ENCODE assay signal across 9 mouse cellular contexts in genomic region chr6:141488619-141489018, GRCm38 (mm10). TPM values are rescaled to one million over a fixed set of nuclear protein-coding genes. Genes with fewer than 3 reads are reported as not detected.
DNase-seq lines count a peak whose midpoint lies in the region; ATAC-seq and TF ChIP-seq lines count a peak whose summit lies in the region.
"Had no signal": no experiment of that assay in that cellular context is flagged by ENCODE, and none has a peak within 500 bp of the region (broad histone marks: within the 10 kb centered on the region; RNA-seq: fewer than 3 reads in every experiment).

No protein-coding gene starts in this region.

- H3K4me1 ChIP-seq in intestine, postnatal 0 days (replicated peaks; ENCODE audit: control insufficient read depth, insufficient read depth, low read length): no peaks in the 10 kb centered on the region
- no peaks in the 10 kb centered on the region for H3K4me1 ChIP-seq in intestine, embryonic 15.5 days (replicated peaks)
- H3K4me1 ChIP-seq in neural tube, embryonic 11.5 days (ENCODE audit: control insufficient read depth, insufficient read depth, low read length): no peaks in the 10 kb centered on the region

- no peaks in the 10 kb centered on the region for H3K27me3 ChIP-seq in intestine, postnatal 0 days (replicated peaks; ENCODE audit: control insufficient read depth, insufficient read depth, low read length)
- no peaks in the 10 kb centered on the region for H3K27me3 ChIP-seq in intestine, embryonic 15.5 days (replicated peaks)
- H3K27me3 ChIP-seq in neural tube, embryonic 11.5 days (ENCODE audit: control insufficient read depth, insufficient read depth, low read length): no peaks in the 10 kb centered on the region

- ATAC-seq in intestine, postnatal 0 days: no peak
- ATAC-seq in intestine, embryonic 15.5 days: no peak
- ATAC-seq in neural tube, embryonic 11.5 days (ENCODE audit: insufficient read depth, low FRiP score, low TSS enrichment): 0 out of 2 replicates have a peak, but pooled peaks have one; percentile 46
- ATAC-seq in activated CD4-positive, CD25-positive, alpha-beta regulatory T cell, adult 4 months: no peak

- H3K9ac ChIP-seq in intestine, postnatal 0 days (ENCODE audit: low read depth, low read length): no peak overlapping the region
- H3K9ac ChIP-seq in intestine, embryonic 15.5 days: no peak overlapping the region
- H3K9ac ChIP-seq in neural tube, embryonic 11.5 days (ENCODE audit: low read length): no peak overlapping the region

- H3K4me2 ChIP-seq in intestine, postnatal 0 days (replicated peaks; ENCODE audit: low read depth): no peak overlapping the region
- no peak overlapping the region for H3K4me2 ChIP-seq in intestine, embryonic 15.5 days (replicated peaks)
- H3K4me2 ChIP-seq in neural tube, embryonic 11.5 days (ENCODE audit: low read depth): no peak overlapping the region

- peak; percentile 51 for DNase-seq in NIH3T3 (ENCODE audit: low read depth)
- DNase-seq in cerebellum, adult 9-11 months: peak; percentile 5
- DNase-seq in gastrocnemius, postnatal 10 days: peak; percentile 60
- peak; percentile 37 to 61 for DNase-seq in layer of hippocampus, postnatal 14 days (ENCODE audit: low spot score in 2 of 2)
- DNase-seq in neural tube, embryonic 11.5 days (ENCODE audit: low spot score): peak; percentile 72

- peaks cover 59% of the 10 kb centered on the region for H3K36me3 ChIP-seq in intestine, postnatal 0 days (ENCODE audit: control insufficient read depth, insufficient read depth)
- no peaks in the 10 kb centered on the region for H3K36me3 ChIP-seq in intestine, embryonic 15.5 days
- no peaks in the 10 kb centered on the region for H3K36me3 ChIP-seq in neural tube, embryonic 11.5 days (ENCODE audit: control insufficient read depth, insufficient read depth, low read length)

- peak; percentile 75 for TF ChIP-seq CTCF in intestine, postnatal 0 days (IDR thresholded peaks at IDR 0.05; ENCODE audit: low read depth)

- H3K4me3 ChIP-seq in intestine, postnatal 0 days (ENCODE audit: low read depth, low read length): no peak overlapping the region
- no peak overlapping the region for H3K4me3 ChIP-seq in intestine, embryonic 15.5 days (replicated peaks)
- H3K4me3 ChIP-seq in neural tube, embryonic 11.5 days (ENCODE audit: low read depth, low read length): no peak overlapping the region

- no peaks in the 10 kb centered on the region for H3K9me3 ChIP-seq in intestine, postnatal 0 days (ENCODE audit: control insufficient read depth)
- no peaks in the 10 kb centered on the region for H3K9me3 ChIP-seq in intestine, embryonic 15.5 days
- no peaks in the 10 kb centered on the region for H3K9me3 ChIP-seq in neural tube, embryonic 11.5 days (ENCODE audit: control insufficient read depth, low read length)

- no peak overlapping the region for H3K27ac ChIP-seq in intestine, postnatal 0 days (ENCODE audit: low read depth, low read length)
- H3K27ac ChIP-seq in intestine, embryonic 15.5 days: no peak overlapping the region
- H3K27ac ChIP-seq in neural tube, embryonic 11.5 days (ENCODE audit: low read depth, low read length): no peak overlapping the region

- 26% methylated on average over 11 of the region's 11 CpGs for WGBS in intestine, postnatal 0 days
- WGBS in intestine, embryonic 15.5 days: 24% methylated on average over 11 of the region's 11 CpGs
- 16% methylated on average over 11 of the region's 11 CpGs for WGBS in neural tube, embryonic 11.5 days

RNA-seq across cellular contexts. Expression of gene Slco1c1, which starts 35.5 kb away (rescaled TPM):
- polyA plus RNA-seq in intestine, postnatal 0 days (2015; fragmentation: Nextera tagmentation; extraction: Ambion mirVana): 0.13 and 0.16 TPM in 2 replicates
- 0.19 and 0.20 TPM in 2 replicates for polyA plus RNA-seq in intestine, embryonic 15.5 days (2015; fragmentation: Nextera tagmentation; extraction: Ambion mirVana)
- under 1 TPM; 0.09 to 0.36 TPM for total RNA-seq in gastrocnemius, postnatal 10 days (2021)
- total RNA-seq in layer of hippocampus, postnatal 14 days (2021): 10 to 100 TPM; 73.5 to 90.5 TPM
- 0.77 and 0.85 TPM in 2 replicates for polyA plus RNA-seq in neural tube, embryonic 11.5 days (2014; fragmentation: Nextera tagmentation; extraction: Ambion mirVana)
- polyA plus RNA-seq in activated CD4-positive, CD25-positive, alpha-beta regulatory T cell, adult 4 months (2017; shearing (Covaris generic)): under 1 TPM in 1 of 2 experiments, not detected in 1; 0.17 TPM
- polyA plus RNA-seq: spleen, adult 2 months had no signal

Comparison
In these comparisons a context has a peak if more than half of its experiments do, and no peak if none do; other contexts are left out.
1. DNase-seq: peak in every context shown above with its lines; median percentile 72 in neural tube, embryonic 11.5 days; 60 in gastrocnemius, postnatal 10 days; 51 in NIH3T3; 49 in layer of hippocampus, postnatal 14 days; 5 in cerebellum, adult 9-11 months.